Mouse (Mus musculus) spleen, postnatal 36 days (tissue): ENCODE measurements around the gene 1700029I15Rik.

Experiments
- DNase-seq, 2 experiments: peaks; one replicate each; pipeline ENCODE4 v3.0.0; 2022; ENCODE audit warnings: low spot score in 2 of 2, mixed read lengths in 1 of 2

The 1700029I15Rik gene

DNA sequence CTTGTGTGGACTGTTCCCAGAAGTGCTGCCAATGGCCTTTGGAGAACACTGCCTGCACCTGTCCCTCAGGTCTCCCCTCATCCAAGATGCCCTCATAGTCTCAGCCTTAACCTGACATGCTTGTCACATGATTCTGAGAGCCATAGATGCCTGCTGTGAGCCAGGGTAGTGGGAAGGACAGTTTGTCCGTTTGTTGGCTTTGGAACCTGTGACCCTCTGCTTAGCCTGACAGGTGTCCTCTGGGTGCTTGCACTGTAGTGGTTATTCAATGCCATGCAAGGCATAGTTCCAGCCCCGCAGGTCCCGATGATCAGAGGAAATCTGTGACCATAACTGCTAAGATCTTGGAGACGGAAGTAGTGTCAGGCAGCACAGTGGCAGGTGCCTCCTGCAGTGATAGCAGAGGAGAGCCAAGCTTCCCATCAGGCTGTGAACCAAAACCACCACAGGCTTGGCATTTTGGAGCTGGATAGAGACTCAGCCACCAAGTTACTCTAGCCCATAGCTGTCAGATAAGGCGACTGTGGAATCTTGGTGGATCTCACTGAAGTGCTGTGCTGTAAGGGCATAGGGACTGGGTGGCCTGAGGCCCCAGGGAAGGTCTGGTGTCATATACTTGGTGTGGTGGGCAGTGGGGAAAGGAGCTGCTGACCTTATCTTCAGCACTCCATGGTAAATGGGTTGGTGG, at the start of gene 1700029I15Rik:
1700029I15Rik (plus strand) TSS at position 638 of the 688 bp plus-strand sequence.
- DNase-seq, result no peak

DNA sequence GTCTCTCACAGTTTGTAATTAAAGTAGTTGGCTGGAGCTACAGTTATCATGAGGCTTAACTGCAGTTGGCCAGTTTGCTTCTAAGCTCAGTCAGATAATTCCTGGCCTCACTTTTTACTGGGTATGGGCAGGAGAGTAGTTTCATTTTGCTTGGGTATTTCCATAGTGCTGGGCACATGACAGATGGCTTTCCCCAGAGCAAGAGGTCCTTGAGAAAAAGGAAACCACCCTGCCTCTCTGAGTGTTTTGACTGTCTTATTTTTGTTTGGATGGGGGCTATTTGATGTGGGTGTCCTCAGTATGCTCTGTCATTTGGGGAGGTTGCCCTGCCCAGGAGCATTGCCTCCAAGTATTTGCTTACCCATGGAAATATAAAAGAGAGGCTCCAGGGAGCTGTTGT, 39.9 kb upstream of the 1700029I15Rik start:
- DNase-seq, result no peak

DNA sequence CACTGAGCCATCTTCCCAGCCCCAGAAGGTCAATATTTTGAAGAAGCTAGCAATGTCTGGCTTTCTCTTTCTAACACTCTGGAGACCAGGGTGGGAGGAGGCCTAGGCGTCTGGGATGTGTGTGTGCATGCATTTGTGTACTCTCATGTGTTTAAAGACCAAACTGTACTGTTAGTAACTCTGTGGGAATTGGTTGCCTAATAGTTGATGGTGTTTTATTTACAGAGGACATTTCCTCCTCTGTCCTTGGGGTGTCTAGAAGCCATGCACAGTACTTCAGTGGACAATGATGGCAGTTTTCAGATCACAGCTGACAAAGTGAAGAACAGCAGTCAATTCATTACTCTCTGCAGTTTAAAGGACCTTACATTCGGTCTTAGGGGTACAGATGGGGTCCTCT, 35.1 kb upstream of the 1700029I15Rik start:
- DNase-seq, result no peak

DNA sequence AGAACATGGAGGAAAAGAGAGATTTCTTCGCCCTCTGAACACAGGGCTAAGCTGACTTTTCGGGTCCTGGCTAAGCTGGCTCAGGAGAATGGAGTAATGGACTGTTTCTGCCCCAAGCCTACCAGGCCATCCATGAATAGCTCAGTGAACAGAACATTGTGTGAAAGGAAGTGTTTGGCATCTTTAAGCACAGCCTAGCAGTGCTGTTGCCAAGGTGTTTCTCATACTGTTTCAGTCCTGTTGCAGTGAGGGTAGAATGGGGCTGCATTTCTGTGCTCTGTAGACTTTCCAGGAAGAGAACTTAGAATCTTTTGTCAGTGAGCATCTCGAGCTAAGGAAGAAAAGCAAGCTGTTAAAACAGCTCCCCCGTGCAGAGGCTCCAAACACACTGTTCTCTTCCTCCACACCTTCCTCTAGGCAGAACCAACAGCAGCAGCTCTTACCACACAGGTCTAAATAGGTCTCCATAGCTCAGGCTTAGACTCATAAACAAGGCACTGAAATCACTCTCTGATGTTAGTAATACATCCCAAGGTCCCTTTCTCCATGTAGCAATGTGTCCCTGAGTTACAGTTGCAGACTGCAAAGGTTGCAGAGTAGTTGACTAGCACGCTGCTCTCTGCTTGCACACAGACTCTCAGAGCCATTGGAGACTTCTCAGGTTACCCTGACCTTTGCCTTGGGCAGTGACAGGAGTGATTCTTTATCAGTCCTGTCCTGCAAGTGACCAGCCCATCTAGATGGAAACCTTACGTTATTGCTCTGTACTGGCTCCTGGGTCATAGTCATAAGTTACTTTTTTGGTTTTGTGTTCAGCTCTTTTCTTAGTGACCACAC, 32.5 kb upstream of the 1700029I15Rik start:
- no peak for DNase-seq

DNA sequence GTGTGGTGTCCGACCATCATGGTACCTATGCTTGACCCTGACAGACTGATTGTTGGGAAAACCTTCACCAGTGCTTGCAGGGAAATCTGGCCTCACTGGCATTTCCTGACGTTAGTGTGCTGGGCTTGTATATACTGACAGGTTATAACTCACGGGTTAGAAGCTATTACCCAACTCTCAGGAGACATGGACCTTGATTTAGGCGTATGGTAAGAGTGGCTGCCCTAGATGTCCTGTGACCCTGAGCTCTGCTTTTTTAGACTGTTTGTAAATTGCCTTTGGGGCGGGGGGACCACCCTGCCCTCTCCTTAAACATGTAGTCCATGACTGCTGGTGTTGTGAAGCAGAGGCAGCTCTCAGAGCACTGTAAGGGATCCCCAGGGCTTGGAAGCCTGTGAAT, 31.7 kb upstream of the 1700029I15Rik start:
- no peak for DNase-seq

DNA sequence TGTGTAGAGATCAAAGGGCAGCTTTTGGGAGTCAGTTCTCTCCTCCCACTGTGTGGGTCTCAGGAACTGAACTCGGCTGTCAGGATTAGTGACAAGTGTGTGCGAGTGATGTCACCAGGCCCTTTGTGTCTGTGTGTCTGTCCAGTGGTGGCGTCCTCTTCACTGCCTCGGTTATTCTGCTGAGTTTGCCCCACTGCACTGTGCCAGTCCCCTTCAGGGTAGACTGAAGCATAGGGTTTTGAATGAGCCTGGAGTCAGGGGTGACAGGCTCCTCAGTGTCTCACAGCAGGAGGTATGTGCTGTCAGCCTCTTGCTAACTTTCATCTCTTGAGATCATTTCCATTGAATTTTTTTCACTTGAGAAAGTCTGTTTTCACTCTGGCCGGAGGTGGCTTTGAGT, 28.9 kb upstream of the 1700029I15Rik start:
- no peak for DNase-seq

DNA sequence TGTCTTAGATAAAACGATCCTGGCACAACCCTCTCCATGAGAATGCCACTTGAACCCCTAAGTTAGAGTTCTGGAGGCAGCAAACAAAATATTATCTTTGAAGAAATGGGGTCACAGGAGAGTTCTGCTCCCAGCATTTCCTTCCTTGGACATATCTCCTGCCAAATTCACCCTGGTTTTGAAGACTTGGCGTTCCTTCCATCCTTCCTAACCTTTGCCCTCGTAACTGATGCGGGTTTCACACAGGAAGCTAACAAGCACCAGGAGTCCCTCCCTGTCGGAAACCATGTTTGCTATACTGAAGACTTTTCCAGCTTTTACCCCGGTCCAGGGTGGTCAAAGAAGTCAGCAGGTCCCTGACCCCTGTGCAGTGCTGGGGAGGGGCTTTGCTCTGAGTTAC, 28.1 kb upstream of the 1700029I15Rik start:
- DNase-seq, result no peak

DNA sequence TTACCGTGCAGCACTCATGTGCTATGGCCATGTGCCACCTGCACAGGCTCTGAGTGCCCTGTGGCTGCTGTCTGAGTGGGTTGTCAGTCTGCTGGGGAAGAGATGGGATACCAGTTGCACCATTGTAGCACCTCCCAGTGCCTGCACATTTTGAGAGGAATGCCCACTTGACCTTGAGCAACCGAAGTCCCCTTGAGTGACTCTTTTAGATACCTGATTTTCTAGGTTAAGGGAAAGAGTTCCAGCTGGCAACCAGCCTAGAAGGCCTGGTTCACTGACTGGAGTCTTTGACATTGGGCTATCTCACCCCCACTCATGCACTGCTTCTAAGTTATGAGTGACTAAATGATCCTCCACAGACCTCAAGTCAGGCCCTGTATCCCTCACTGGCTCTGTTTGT, 23.0 kb upstream of the 1700029I15Rik start:
- no peak for DNase-seq

DNA sequence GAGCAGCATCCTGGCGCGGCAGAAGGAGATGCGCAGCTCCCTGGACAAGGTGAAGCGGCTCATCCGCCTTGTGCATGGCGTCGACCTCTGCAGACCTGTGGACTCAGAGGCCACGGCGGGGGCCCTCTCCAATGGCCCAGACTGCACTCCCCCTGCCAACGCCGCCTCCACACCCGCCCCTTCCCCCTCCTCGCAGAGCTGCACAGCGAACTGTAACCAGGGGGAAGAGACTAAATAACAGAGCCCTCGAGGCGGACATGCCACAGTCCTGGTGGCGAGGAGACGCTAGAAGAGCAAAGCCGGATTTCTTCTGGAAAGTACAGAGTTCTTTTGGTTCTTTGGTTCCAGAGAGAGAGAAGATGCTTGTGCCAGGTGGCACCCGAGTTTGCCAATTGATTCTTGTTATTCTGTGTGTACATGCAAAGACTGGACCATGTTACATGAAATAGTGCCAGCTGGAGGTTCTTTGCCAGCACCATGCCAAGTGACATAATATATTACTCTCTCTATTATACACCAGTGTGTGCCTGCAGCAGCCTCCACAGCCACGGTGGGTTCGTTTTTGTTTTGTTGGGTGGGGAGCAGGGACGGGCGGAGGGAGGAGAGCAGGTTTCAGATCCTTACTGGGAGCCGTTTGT, 22.0 kb upstream of the 1700029I15Rik start:
- no peak for DNase-seq

DNA sequence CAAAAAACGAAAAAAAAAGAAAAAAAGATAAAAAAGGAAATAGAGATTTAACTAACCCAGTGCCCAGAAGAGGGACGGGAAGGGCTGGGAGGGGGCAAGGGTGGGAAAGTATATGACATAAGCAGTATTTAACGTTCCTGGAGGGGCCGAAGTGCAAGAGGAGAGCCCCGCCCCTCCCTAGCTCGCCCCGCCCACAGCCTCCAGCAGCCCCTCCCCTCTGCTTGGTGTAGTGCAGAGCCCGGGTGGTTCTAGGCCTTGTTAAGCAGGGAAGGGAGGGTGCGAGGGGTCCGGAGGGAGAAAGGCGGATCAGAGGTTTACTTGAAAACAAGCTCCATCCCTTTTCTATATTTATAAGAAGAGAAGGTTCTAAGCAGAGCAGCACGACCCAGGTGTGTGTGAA, 21.4 kb upstream of the 1700029I15Rik start:
- no peak for DNase-seq

DNA sequence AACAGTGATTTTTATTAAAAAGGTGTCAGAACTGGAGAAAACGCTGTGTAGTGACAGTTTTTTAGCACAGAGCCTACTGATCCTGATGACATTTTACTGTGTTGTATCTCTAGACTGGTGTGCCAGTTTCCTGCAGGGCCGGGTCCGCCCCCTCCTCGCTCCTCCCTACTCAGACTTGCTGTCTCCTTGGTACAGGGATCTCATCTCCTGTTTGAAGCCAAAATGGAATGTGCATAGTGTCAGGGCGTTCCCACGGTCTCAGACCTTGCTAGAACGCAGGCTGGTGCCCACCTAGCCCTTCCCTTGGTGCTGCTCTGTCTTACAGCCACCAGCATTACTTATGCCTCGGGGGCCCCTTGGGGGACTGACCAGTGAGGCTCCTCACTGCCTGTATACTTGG, 20.5 kb upstream of the 1700029I15Rik start:
- no peak for DNase-seq

DNA sequence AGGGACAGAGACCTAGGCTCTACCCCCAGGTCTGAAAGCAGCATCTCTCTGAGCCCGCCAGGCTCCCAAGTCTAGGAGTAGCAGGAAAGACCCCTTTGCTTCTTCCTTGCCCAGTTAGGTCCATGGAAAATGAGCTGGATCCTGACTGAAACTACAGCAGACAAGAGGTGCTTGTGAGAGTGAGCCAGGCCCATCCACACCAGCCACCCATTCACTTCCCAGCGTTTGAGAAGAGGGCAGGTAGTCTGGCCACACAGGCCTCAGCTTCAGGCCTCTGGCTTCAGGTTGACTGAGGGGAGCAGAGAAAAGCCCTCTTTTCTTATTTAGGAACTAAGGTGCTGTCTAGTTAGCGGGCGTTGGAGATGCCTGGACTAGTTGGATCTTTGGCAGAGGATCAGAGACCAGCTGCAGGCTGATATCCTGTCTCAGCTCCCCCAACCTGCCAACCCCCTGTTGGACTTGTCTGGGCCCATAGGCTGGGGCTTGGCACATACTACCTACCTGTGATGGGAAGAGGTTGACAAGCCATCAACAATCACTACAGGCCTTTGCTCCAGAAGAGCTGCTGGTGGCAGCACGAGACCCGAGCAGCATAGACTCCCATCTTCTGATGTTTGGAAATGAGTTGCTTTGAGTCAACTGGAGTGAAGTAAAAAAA, 19.6 kb upstream of the 1700029I15Rik start:
- no peak for DNase-seq

DNA sequence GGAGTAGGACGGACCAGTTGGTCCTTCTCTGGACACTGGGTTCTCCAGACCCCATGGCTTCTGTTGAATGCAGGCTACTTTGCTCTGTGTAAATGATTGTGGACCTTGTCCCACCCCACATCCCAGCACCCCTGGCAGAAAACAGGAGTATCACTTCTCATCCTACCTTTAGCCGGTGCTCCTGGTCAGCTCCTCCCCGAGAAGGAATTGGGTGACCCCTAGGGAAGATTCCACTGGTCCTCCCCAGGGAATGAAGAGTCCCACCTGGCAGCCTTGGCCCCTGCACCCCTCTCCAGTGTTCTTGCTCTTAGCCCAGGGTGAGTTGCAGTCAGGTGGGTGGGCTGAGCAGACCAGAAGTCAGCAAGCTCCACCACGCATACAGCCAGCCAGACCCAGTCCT, 18.3 kb upstream of the 1700029I15Rik start:
- no peak for DNase-seq

DNA sequence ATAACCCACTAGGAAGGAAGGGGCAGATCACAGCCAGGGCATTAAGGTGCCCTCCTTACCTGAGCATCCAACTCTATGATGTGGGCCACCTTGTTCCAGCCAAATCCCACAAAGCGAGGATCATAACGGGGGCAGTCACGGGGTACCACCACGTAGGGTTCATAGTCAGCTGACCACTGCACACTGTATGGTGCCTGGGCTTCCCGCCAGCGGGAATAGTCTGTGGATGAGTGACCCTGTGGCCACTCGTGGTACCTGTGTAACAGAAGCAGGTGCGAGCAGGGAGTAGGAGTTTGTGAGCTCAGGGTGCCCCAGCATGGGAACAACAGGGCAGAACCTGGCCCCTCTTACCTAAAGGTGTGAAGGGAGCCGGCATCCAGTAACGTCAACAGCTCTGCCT, 16.8 kb upstream of the 1700029I15Rik start:
- DNase-seq, result no peak

DNA sequence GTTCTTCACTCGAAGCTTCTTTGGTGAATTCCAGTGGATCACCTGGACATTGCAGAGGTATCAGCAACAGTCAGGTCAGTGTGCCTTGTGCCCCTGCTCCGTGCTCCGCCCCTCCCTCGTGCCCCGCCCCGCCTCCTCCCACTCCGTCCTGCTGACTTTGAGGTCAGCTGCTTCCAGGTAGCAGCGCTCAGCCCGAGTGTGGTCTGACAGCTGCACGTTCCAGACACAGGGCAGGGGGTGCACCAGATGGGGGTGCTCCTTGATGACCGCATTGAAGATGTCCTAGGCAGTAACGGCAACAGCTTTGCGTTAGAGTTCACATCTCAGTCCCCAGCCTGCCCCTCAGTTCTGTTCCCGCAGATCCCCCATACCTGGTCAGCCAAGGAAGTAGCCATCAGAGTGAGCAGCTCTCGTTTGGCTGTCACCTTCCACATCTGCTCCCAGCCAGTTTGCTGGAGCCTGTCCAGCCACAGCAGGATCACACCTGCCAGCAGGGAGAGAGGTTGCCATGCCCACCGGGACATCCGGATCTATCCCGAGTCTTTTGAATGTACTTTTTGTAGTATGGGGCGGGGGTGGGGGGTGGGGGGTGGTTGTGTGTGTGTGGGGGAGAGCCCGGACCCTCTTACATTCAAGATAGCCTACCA, 14.8 kb upstream of the 1700029I15Rik start:
- DNase-seq, result no peak

DNA sequence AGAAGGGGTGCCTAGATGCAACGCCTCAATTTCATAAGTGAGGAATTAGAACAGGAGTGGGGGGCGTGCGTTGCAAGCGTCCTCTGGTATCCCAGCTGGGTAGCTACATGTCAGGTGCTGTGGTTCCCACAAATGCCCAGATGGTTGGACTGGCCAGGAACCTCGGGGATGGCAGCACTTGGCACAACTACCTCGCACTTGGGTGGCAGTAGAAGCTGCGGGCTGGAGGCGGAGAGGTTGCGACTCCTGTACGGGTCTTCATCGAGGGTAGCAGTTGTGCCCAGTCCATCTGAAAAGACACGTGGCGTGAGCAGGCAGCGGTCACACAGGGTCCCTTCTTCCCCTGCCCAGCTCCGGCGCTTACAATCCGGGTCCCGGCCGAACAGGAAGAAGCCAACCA, 12.0 kb upstream of the 1700029I15Rik start:
- no peak for DNase-seq

DNA sequence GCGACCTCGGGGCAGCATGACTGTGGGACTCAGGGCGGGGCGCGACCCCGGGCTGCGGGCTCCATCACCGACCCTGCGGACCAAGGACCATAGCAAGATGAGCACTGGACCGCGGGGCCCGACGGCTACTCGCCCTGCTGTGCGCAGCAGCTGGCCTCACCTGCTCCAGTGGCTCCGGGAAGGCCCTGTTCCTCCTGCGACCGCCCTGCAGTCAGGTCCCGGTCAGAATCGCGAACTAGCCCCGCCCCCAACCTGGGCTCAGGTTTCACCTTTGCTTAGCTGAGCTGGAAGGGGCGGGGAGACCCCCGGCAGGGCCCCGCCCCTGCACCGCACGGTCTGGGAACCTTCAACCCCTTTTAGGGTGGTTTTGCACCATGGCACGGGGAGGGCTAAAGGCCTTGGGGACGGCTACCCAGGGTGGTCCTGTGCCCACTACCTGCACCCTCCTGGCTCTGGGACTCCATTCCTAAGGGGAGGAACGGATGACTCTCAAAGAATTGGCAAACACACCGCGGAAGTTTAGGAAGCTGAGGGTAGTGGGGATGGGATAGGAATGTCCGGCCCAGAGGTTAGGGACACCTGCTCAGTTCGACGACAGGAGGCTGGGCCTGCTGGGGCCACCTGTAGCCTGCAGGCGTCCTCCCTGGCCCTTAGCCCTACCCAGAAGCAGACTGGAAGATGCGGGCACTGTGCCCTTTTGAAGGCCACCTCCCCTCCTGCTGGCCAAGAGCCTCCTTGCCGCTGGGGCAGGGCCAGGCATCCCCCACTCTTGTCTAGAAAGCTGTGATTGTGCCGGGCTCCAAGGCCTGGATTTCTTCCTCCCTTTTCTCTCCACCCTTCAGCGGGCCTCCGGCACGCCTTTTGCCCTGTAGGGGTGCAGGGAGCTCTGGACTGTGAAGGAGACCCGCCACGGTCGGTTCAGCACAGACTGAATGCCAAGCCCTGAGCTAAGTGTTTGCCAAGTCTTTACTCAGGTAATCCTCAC, 11.2 kb upstream of the 1700029I15Rik start:
- DNase-seq, result peak in 1 of 2 experiments; percentile 26

DNA sequence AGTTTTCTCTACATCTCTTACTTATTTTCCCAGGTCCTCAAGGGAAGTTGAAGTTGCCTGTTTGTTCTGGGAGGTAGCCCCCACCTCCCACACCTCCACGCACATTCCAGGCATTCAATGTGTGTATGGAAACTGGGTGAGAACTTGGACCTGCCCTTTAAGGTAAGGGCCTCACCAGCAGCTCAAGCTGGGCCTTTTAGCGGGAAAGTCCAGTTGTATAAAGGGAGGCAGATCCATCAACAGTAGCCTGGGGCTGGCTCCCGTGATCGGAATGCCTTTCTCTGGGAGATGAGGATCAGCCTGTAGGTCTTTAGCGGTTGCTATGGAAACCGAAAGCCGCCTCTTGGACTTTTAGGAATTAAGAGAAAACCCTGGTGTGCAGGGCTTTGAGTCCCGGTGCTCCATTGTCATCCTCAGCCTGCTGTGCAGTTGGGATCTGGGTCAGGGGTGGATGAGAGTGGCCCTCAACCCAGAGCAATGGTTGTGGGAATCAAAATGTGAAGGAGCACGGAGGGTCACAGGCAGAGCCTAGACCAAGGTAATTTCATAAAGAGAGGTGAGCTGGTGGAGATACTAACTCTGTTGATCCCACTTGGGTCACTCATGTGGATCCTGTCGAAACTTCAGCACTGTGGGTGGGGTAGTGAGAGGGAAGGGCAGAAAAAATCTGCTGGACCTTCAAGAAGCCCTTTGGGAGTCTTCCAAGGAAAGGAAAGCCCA, 10.2 kb upstream of the 1700029I15Rik start:
- DNase-seq, result no peak

DNA sequence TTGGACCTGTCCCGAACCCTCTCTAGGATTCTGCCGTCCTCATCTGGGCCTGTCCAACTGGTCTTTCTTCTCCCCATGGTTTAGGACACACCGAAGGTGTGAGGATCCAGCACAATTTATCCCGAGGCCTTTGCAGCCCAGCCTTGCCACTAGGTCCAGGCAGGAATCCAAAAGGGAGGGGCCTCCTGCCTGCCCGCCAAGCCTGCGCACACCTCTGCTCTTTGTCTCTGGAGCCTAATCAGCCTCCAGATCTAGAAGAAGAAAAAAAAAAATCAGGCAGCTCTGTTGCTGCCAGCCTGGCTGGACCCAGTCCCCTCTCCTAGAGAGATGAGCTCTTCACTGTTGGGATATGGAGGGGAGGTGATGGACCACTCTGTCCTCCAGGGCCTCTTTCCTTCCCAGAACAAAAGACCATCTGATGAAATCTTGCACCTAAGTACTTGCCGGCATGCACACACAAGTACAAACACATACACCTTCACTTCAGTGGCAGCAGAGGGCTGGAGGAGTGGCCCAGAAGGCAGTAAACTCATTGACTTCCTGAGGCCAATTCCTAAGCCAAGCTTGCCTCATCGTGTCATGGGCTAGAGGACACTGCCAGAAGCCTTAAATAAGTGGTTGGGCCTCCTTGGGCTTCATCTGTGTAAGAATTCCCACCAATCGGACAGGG, 9.4 kb upstream of the 1700029I15Rik start:
- DNase-seq, result no peak
